Mouse (Mus musculus) urinary bladder, adult 18-20 months (tissue): ENCODE measurements around the gene Arl6ip5.
"Not testable (repeated sequence)": the region's sequence is repeated elsewhere in the genome, so short reads cannot be mapped to it uniquely, and the experiment has no call there.

ENCODE experiments used
- DNase-seq, 2 experiments: peaks; one replicate each; pipeline ENCODE4 v3.0.0; 2022; ENCODE audit warnings: low spot score in 2 of 2, mixed read lengths in 2 of 2

The Arl6ip5 gene

DNA sequence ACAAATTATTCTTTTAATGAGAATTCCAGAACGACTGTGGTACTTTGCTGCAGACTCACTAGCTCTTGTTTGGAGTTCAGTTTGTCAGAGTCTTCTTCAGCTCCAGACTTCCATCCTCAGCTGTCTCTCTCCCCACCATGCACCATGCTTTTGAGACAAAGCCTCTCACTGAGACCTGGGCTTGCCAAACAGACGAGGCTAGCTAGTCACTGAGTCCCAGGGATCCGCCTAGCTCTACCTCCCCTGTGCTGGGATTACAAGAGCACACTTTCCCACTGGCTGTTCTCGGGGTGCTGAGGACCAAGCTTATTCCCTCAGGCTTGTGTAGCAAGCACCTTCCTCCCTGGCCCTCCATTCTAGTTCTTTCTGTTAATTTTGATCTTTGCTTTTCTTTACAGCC lies 13.1 kb downstream of the Arl6ip5 start:
- DNase-seq = no peak

GRCm38 (mm10) chr6:97224505-97224904 lies 14.0 kb downstream of the Arl6ip5 start:
- DNase-seq = no peak

DNA sequence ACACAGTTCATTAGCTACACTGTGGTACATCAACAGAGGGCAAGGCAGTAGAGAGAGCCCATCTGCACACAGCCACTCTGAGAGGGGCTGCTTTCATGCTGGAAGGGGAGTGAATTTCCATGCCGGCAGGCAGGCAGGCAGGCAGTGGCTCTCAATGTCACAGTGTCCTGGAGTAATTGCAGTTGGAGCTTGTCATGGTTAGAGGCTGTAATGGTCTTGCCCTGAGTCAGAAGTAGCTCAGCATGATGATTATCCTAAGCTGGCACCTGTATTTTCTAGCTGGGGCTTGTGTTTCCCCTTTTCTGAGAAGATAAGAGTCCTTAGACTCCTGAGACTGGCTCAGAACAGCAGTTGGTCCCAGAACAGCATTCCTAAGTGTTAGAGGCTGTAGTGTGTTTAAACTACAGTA lies 15.6 kb downstream of the Arl6ip5 start:
- DNase-seq = no peak

- DNase-seq = no peak
These were observed 16.8 kb downstream of the Arl6ip5 start for GRCm38 (mm10) chr6:97227067-97227847.

GRCm38 (mm10) chr6:97234911-97235668 lies 24.6 kb downstream of the Arl6ip5 start:
- no peak for DNase-seq

DNA sequence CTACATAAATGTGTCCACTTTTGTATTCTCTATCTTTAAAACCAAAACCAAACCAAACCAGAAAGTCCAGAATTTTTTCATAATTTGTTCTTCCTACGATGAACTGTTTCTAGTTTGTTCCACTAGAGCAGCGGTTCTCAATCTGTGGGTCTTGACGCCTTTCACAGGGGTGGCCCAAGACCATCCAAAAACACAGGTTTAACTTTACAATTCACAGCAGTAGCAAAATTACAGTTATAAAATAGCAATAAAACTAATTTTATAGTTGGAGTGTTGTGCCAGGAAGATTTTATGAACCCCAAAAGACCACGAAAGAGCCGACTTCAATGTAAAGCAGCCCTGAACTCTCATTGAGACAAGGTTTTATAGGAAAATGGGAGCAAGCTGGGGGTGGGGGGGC lies 25.6 kb downstream of the Arl6ip5 start:
- DNase-seq = no peak

- DNase-seq = no peak
These were observed 28.9 kb downstream of the Arl6ip5 start for GRCm38 (mm10) chr6:97239360-97239759.

GRCm38 (mm10) chr6:97240092-97240491 lies 29.6 kb downstream of the Arl6ip5 start:
- no peak for DNase-seq

DNA sequence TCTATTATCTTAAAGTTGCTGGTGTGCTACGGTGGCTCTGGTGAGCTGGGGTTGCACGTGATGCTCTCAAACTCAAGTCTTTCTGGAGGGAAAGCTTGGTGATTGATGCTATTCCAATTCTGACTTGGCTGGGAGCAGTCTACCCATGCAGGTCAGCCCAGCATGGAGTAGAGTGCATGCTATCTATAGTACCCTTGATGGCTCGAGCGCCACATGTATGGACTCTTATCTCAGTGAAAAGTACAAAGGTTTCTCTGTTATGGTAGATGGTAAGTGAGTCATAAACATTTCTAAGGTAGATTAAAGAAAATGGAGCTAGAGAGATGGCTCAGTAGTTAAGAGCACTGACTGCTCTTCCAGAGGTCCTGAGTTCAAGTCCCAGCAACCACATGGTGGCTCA lies 32.0 kb downstream of the Arl6ip5 start:
- DNase-seq = no peak

GRCm38 (mm10) chr6:97245200-97245599 lies 34.7 kb downstream of the Arl6ip5 start:
- DNase-seq = no peak

GRCm38 (mm10) chr6:97250966-97251365 lies 40.5 kb downstream of the Arl6ip5 start:
- DNase-seq = peak; percentile 16 to 30

- no peak for DNase-seq
These were observed 41.6 kb downstream of the Arl6ip5 start for GRCm38 (mm10) chr6:97252086-97252485.

DNA sequence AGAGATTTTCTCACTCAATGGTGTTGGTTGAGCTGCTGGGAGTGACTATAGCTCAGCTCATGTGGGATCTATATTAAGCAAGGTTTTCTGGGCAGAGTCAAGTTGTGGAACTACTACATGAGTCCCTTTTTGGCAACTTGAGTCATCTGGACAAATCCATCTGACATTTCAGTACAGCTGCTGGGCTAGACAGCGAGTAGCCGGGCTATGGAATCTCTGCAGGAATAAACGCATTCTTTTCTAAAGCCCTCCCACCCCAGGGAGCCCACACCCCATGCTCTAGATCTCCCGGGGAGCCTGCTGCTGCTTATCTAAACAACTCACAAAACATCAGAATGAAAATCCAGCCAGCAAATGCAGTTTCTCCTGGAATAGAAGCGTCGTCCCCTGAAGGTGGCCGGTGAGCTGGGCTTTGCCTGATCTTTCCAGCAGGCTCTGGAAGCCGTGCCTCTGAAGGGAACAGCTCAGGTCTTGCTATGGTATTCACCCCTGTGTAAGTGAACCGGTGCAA lies 42.3 kb downstream of the Arl6ip5 start, which contains the start of gene Lmod3:
Gene Lmod3 (minus strand): TSS at position 49 of the 511 bp plus-strand sequence.
- no peak for DNase-seq

- DNase-seq = no peak
These were observed 48.0 kb downstream of the Arl6ip5 start for GRCm38 (mm10) chr6:97258489-97258888.

- DNase-seq = not testable (repeated sequence)
These were observed 49.4 kb downstream of the Arl6ip5 start for GRCm38 (mm10) chr6:97259926-97260325.

DNA sequence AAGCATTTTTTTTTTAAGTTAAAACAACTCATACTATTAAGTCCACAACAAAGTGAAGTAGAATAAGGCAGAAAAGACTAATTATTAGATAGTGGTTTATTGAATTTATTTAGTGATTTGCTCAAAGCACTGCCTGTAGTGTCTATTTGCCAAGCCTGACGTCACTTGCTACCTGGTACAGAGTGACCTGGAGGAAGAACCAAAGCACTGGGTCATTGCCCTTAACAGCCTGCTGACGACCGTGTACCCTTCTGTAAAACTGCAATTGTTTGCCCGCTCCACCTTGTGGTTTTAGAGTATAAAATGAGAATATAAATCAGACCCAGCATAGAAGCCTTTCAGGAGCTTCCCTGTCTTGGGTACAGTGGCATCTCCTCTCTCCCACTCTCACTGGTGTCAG lies 51.7 kb downstream of the Arl6ip5 start:
- DNase-seq = no peak

DNA sequence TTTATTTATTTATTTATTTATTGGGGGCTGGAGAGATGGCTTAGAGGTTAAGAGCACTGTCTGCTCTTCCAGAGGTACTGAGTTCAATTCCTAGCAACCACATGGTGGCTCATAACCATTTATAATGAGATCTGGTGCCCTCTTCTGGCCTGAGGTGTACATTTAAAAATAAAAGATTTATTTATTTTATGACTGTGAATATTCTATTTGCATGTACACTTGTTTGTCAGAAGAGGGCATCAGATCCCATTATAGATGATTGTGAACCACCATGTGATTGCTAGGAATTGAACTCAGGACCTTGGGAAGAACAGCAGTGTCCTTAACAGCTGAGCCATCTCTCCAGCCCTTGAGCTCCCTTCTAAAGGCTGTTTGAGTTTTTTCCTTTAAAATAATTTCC lies 53.3 kb downstream of the Arl6ip5 start:
- not testable (repeated sequence) for DNase-seq

- no peak for DNase-seq
These were observed 54.8 kb downstream of the Arl6ip5 start for GRCm38 (mm10) chr6:97265240-97265639.

DNA sequence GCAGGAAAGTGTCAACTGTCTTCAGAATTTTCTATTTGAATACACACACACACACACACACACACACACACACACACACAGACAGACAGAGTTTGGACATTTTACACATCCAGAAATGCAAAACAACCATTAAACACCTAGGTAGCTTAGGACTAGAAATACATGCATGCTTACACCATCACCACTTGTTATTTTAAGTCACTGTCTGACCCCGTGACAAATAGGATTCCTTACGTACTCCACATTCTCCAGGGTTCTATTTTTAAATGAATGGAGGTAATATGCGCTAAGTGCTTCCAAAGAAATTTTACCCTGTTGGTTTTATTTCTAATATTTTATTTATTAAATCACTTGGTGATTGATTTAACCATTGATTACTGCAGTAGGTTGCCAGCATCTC lies 55.2 kb downstream of the Arl6ip5 start:
- no peak for DNase-seq

DNA sequence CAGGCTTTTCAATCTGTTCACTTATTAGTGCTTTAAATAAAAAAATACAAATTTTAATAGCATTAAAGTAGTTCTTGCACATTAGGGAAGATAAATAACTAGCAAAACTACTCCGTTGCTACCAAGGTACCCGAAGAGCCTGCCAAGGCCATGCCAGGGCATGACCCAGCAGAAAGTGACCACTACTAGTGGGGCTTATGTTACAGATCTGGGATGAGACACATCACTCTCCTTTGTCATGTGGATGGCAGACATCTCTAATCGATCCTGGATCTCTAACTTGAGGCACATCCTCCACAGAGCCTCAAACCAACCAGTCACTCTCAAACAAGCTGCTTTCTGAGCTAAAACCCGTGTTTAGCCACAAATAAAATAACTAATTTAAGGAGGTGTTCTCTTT lies 56.2 kb downstream of the Arl6ip5 start:
- no peak for DNase-seq

GRCm38 (mm10) chr6:97267132-97267531 lies 56.6 kb downstream of the Arl6ip5 start:
- DNase-seq = no peak

DNA sequence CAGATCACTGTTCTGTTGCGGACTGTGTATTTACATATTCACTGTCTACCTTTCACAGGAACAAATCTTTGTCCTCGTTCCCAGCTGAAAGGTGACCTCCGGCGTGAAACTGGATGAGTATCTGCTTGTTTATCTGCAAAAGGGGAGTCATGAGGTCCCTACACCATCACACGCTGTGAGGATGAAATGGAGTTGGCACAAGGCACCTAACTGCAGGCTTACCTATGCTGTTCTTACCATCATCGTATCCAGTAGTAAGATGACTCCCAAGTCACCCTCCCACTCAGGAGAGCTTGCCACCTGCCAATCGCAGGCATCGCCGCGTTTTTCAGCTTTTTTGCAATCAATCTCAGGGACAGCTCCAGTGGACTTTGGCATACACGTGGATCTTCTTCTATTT lies 59.1 kb downstream of the Arl6ip5 start:
- no peak for DNase-seq

DNA sequence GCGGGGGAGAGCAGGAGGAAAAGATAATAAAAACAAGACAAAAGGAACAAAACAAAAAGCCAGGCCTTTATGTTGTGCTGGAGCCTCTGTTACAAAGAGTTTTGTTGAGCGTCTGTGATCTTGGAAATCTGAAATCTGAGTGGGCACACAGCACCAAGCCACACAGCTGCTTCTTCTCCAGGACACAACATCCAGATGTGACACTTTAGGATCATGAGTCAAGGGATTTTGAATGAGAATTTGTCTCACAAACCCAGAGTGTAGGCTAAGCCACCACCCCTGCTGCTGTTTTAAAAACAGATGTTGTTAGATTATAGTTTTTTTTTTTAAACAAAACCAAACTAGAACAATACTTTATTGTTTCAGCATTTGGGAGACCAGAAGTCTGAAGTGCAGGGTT lies 61.9 kb downstream of the Arl6ip5 start:
- no peak for DNase-seq
